Mouse (Mus musculus) liver, adult 2 months (tissue): ENCODE measurements around the gene Obscn. TPM values are rescaled to one million over a fixed set of nuclear protein-coding genes. Genes with fewer than 3 reads are reported as not detected.

Source experiments
- DNase-seq: peaks from one replicate; pipeline ENCODE4 v3.0.0-alpha.2; 2011; ENCODE audit warnings: low read depth, low spot score; ENCODE audit errors: extremely low read depth
- H3K27ac ChIP-seq: fragments of 200-500 bp; replicated peaks from 2 replicates; pipeline ENCODE4 v1.5.1; 2012; ENCODE audit warnings: low read depth, mild to moderate bottlenecking, control low read depth, inconsistent platforms, low read length; ENCODE audit not compliant: insufficient read depth
- H3K27me3 ChIP-seq: fragments of 200-500 bp; 2 replicates; pipeline ENCODE4 v1.6.1; 2012; ENCODE audit warnings: mild to moderate bottlenecking, moderate library complexity, low read length, inconsistent platforms; ENCODE audit not compliant: control insufficient read depth, insufficient read depth
- H3K36me3 ChIP-seq: fragments of 200-500 bp; 2 replicates; pipeline ENCODE4 v1.6.1; 2012; ENCODE audit warnings: low read length, inconsistent platforms; ENCODE audit not compliant: control insufficient read depth, insufficient read depth
- H3K4me1 ChIP-seq: fragments of 200-500 bp; 2 replicates; pipeline ENCODE4 v1.6.1; 2011; ENCODE audit warnings: low read length; ENCODE audit not compliant: control insufficient read depth, insufficient read depth
- H3K4me3 ChIP-seq: fragments of 200-500 bp; 2 replicates; pipeline ENCODE4 v1.5.1; 2011; ENCODE audit warnings: low read depth, mild to moderate bottlenecking, control low read depth, low read length, moderate library complexity; ENCODE audit not compliant: insufficient read depth
- H3K79me2 ChIP-seq: fragments of 200-500 bp; 2 replicates; pipeline ENCODE4 v1.6.1; 2012; ENCODE audit warnings: inconsistent platforms, mild to moderate bottlenecking, low read length, moderate library complexity; ENCODE audit not compliant: control insufficient read depth, insufficient read depth
- H3K9ac ChIP-seq: fragments of 200-500 bp; 2 replicates; pipeline ENCODE4 v1.6.1; 2012; ENCODE audit warnings: low read depth, mild to moderate bottlenecking, control low read depth, inconsistent platforms, low read length
- CTCF ChIP-seq: fragments of 200-500 bp; IDR thresholded peaks from 2 replicates; pipeline ENCODE4 v1.5.1; 2011; ENCODE audit warnings: low read depth, low read length, control low read depth
- POLR2A ChIP-seq: fragments of 200-500 bp; IDR thresholded peaks from 2 replicates; pipeline ENCODE4 v1.6.1; 2011; ENCODE audit warnings: low read length, control low read depth; ENCODE audit not compliant: insufficient read depth; ENCODE audit errors: extremely low read depth
- whole genome bisulfite sequencing: fragments of 180-500 bp; shearing (Covaris S2); methylation state at CpG from one replicate; pipeline ENCODE4 v1.1.7; 2018; 5-methylcytosine and 5-hydroxymethylcytosine counted together
- polyA plus RNA-seq: library from polyadenylated mRNA; depleted of rRNA; stranded (reverse); fragments of >200 nt; gene quantifications from 2 replicates; pipeline ENCODE4 v1.2.3, GENCODE M21; 2012
- total RNA-seq: library from RNA; depleted of rRNA; stranded (reverse); fragments of >200 nt; gene quantifications from 2 replicates; pipeline ENCODE4 v1.2.3, GENCODE M21; 2014

Obscn gene
- total and polyA plus RNA-seq, 2 experiments, result 0.07 to 0.83 TPM

GRCm38 (mm10) chr11:59094213-59094612 lies 42.0 kb downstream of the Obscn start:
- WGBS, result 63% methylated on average over 4 of the region's 4 CpGs
- no peak for TF ChIP-seq POLR2A
- peak; percentile 35; the same call in 1 of the 2 replicates for TF ChIP-seq CTCF
- DNase-seq, result peak; percentile 5

GRCm38 (mm10) chr11:59087581-59087980 lies 48.6 kb downstream of the Obscn start:
- H3K9ac ChIP-seq, result no peak overlapping the region
- DNase-seq, result no peak
- TF ChIP-seq POLR2A (no peak), CTCF (no peak)

More at GRCm38 (mm10) chr11:59094213-59094612, 42.0 kb downstream of the Obscn start:
- Histone ChIP-seq H3K79me2 (no peaks in the 10 kb centered on the region), H3K36me3 (no peaks in the 10 kb centered on the region), H3K9ac (no peak overlapping the region), H3K27me3 (peaks cover 2% of the 10 kb centered on the region; the same call in 1 of the 2 replicates), H3K4me3 (no peak overlapping the region), H3K27ac (no peak overlapping the region), H3K4me1 (no peaks in the 10 kb centered on the region)

GRCm38 (mm10) chr11:59085200-59085599 lies 51.0 kb downstream of the Obscn start:
- TF ChIP-seq POLR2A (no peak), CTCF (no peak)
- DNase-seq, result no peak
- H3K79me2 ChIP-seq, result no peaks in the 10 kb centered on the region
- H3K27me3 ChIP-seq, result no peaks in the 10 kb centered on the region
- no peak overlapping the region for H3K27ac ChIP-seq
- no peaks in the 10 kb centered on the region for H3K36me3 ChIP-seq
- no peak overlapping the region for H3K4me3 ChIP-seq
- WGBS, result 77% methylated on average over 6 of the region's 6 CpGs
- no peak overlapping the region for H3K9ac ChIP-seq
- no peaks in the 10 kb centered on the region for H3K4me1 ChIP-seq

More at GRCm38 (mm10) chr11:59087581-59087980, 48.6 kb downstream of the Obscn start:
- H3K4me3 ChIP-seq, result no peak overlapping the region
- no peaks in the 10 kb centered on the region for H3K27me3 ChIP-seq
- no peaks in the 10 kb centered on the region for H3K4me1 ChIP-seq
- H3K79me2 ChIP-seq, result no peaks in the 10 kb centered on the region
- 89% methylated on average over 10 of the region's 10 CpGs for WGBS
- no peaks in the 10 kb centered on the region for H3K36me3 ChIP-seq
- H3K27ac ChIP-seq, result no peak overlapping the region

- DNase-seq, result no peak
- no peak overlapping the region for H3K27ac ChIP-seq
- H3K79me2 ChIP-seq, result no peaks in the 10 kb centered on the region
- no peak for TF ChIP-seq CTCF
- no peak for TF ChIP-seq POLR2A
- H3K4me3 ChIP-seq, result no peak overlapping the region
- H3K27me3 ChIP-seq, result no peaks in the 10 kb centered on the region
- H3K36me3 ChIP-seq, result no peaks in the 10 kb centered on the region
- no peak overlapping the region for H3K9ac ChIP-seq
- 68% methylated on average over 3 of the region's 3 CpGs for WGBS
- no peaks in the 10 kb centered on the region for H3K4me1 ChIP-seq
Measured at GRCm38 (mm10) chr11:59083125-59083524, 53.1 kb downstream of the Obscn start.

- no peaks in the 10 kb centered on the region for H3K4me1 ChIP-seq
- TF ChIP-seq POLR2A, result no peak
- no peak for TF ChIP-seq CTCF
- no peaks in the 10 kb centered on the region for H3K79me2 ChIP-seq
- 84% methylated on average over 11 of the region's 11 CpGs for WGBS
- no peaks in the 10 kb centered on the region for H3K36me3 ChIP-seq
- H3K9ac ChIP-seq, result no peak overlapping the region
- no peak for DNase-seq
- no peaks in the 10 kb centered on the region for H3K27me3 ChIP-seq
- H3K27ac ChIP-seq, result no peak overlapping the region
- H3K4me3 ChIP-seq, result no peak overlapping the region
Measured at GRCm38 (mm10) chr11:59078311-59078710, 57.9 kb downstream of the Obscn start.

GRCm38 (mm10) chr11:59070321-59070720 lies 65.9 kb downstream of the Obscn start:
- TF ChIP-seq POLR2A, result no peak
- no peak for TF ChIP-seq CTCF
- 90% methylated on average over 2 of the region's 2 CpGs for WGBS
- no peak overlapping the region for H3K9ac ChIP-seq
- H3K4me3 ChIP-seq, result no peak overlapping the region
- no peaks in the 10 kb centered on the region for H3K27me3 ChIP-seq
- no peaks in the 10 kb centered on the region for H3K4me1 ChIP-seq
- no peak for DNase-seq
- no peaks in the 10 kb centered on the region for H3K79me2 ChIP-seq
- H3K27ac ChIP-seq, result no peak overlapping the region
- no peaks in the 10 kb centered on the region for H3K36me3 ChIP-seq
